Mouse (Mus musculus): ENCODE measurements at regions not wholly inside any gene's neighbourhood (a gene's known extent, or its start where the extent isn't known, plus 50 kb on each side); places are given as distances from the start of the nearest gene placed in this dataset.

GRCm38 (mm10) chr1:75826202-75826601 lies 280.1 kb downstream of the Slc4a3 start:
- DNase-seq (ENCODE audit: low read depth in 1 of 2, low spot score in 2 of 2), result no peak

GRCm38 (mm10) chr1:75833071-75833830 lies 287.2 kb downstream of the Slc4a3 start:
- DNase-seq (ENCODE audit: low read depth in 1 of 2, low spot score in 2 of 2), result no peak

- no peak for DNase-seq (ENCODE audit: low read depth in 1 of 2, low spot score in 2 of 2)
These were observed 288.3 kb downstream of the Slc4a3 start for GRCm38 (mm10) chr1:75834361-75834760.

GRCm38 (mm10) chr1:75839551-75840223 lies 293.6 kb downstream of the Slc4a3 start:
- no peak for DNase-seq (ENCODE audit: low read depth in 1 of 2, low spot score in 2 of 2)

- no peak for DNase-seq (ENCODE audit: low read depth in 1 of 2, low spot score in 2 of 2)
These were observed 296.3 kb downstream of the Slc4a3 start for GRCm38 (mm10) chr1:75842396-75842795.

GRCm38 (mm10) chr1:75843326-75843725 lies 297.3 kb downstream of the Slc4a3 start:
- DNase-seq (ENCODE audit: low read depth in 1 of 2, low spot score in 2 of 2), result no peak

- no peak for DNase-seq (ENCODE audit: low read depth in 1 of 2, low spot score in 2 of 2)
These were observed 298.1 kb downstream of the Slc4a3 start for GRCm38 (mm10) chr1:75844123-75844522.

GRCm38 (mm10) chr1:75844529-75844928 lies 298.5 kb downstream of the Slc4a3 start:
- DNase-seq (ENCODE audit: low read depth in 1 of 2, low spot score in 2 of 2), result no peak

GRCm38 (mm10) chr1:75844981-75845380 lies 298.9 kb downstream of the Slc4a3 start:
- no peak for DNase-seq (ENCODE audit: low read depth in 1 of 2, low spot score in 2 of 2)

- no peak for DNase-seq (ENCODE audit: low read depth in 1 of 2, low spot score in 2 of 2)
These were observed 299.9 kb downstream of the Slc4a3 start for GRCm38 (mm10) chr1:75845771-75846535.

GRCm38 (mm10) chr1:75847681-75848080 lies 301.6 kb downstream of the Slc4a3 start:
- DNase-seq (ENCODE audit: low read depth in 1 of 2, low spot score in 2 of 2), result no peak

- no peak for DNase-seq (ENCODE audit: low read depth in 1 of 2, low spot score in 2 of 2)
These were observed 302.4 kb downstream of the Slc4a3 start for GRCm38 (mm10) chr1:75848436-75848835.

- DNase-seq (ENCODE audit: low read depth in 1 of 2, low spot score in 2 of 2), result no peak
These were observed 304.1 kb downstream of the Slc4a3 start for GRCm38 (mm10) chr1:75850131-75850530.

- no peak for DNase-seq (ENCODE audit: low read depth in 1 of 2, low spot score in 2 of 2)
These were observed 312.6 kb downstream of the Slc4a3 start for GRCm38 (mm10) chr1:75858551-75859255.

- DNase-seq (ENCODE audit: low read depth in 1 of 2, low spot score in 2 of 2), result no peak
These were observed 316.7 kb downstream of the Slc4a3 start for GRCm38 (mm10) chr1:75862757-75863156.

- no peak for DNase-seq (ENCODE audit: low read depth in 1 of 2, low spot score in 2 of 2)
These were observed 320.5 kb downstream of the Slc4a3 start for GRCm38 (mm10) chr1:75866556-75866955.

- DNase-seq (ENCODE audit: low read depth in 1 of 2, low spot score in 2 of 2), result no peak
These were observed 323.3 kb downstream of the Slc4a3 start for GRCm38 (mm10) chr1:75869414-75869813.

GRCm38 (mm10) chr1:75869846-75870245 lies 323.8 kb downstream of the Slc4a3 start:
- DNase-seq (ENCODE audit: low read depth in 1 of 2, low spot score in 2 of 2), result no peak

- no peak for DNase-seq (ENCODE audit: low read depth in 1 of 2, low spot score in 2 of 2)
These were observed 327.8 kb downstream of the Slc4a3 start for GRCm38 (mm10) chr1:75873911-75874310.

- DNase-seq (ENCODE audit: low read depth in 1 of 2, low spot score in 2 of 2), result no peak
These were observed 331.1 kb downstream of the Slc4a3 start for GRCm38 (mm10) chr1:75877209-75877608.

GRCm38 (mm10) chr1:75885632-75886031 lies 339.6 kb downstream of the Slc4a3 start:
- DNase-seq (ENCODE audit: low read depth in 1 of 2, low spot score in 2 of 2), result no peak
